Mouse (Mus musculus) spleen, adult 2 months (tissue): Measurements from ENCODE around the gene Gnl1. TPM values are rescaled to one million over a fixed set of nuclear protein-coding genes. Genes with fewer than 3 reads are reported as not detected.
"Not testable (repeated sequence)": the region's sequence is repeated elsewhere in the genome, so short reads cannot be mapped to it uniquely, and the experiment has no call there.

ENCODE experiments used
- DNase-seq, 2 experiments: peaks; one replicate each; pipeline versions ENCODE4 v3.0.0 to v3.0.0-alpha.2; 2012 to 2021; ENCODE audit warnings: low spot score in 2 of 2, low read depth in 1 of 2
- H3K27ac ChIP-seq: fragments of 200-500 bp; 2 replicates; pipeline ENCODE4 v1.5.1; 2012; ENCODE audit warnings: low read length, inconsistent platforms; ENCODE audit not compliant: insufficient read depth
- H3K27me3 ChIP-seq: fragments of 200-500 bp; 2 replicates; pipeline ENCODE4 v1.6.1; 2012; ENCODE audit warnings: mild to moderate bottlenecking, moderate library complexity, low read length, inconsistent platforms; ENCODE audit not compliant: control insufficient read depth, insufficient read depth
- H3K36me3 ChIP-seq: fragments of 200-500 bp; 2 replicates; pipeline ENCODE4 v1.6.1; 2012; ENCODE audit warnings: mild to moderate bottlenecking, low read length, inconsistent platforms; ENCODE audit not compliant: control insufficient read depth, insufficient read depth
- H3K4me1 ChIP-seq: fragments of 200-500 bp; 2 replicates; pipeline ENCODE4 v1.6.1; 2011; ENCODE audit warnings: inconsistent platforms; ENCODE audit not compliant: control insufficient read depth, insufficient read depth, insufficient read length
- H3K4me3 ChIP-seq: fragments of 200-500 bp; 2 replicates; pipeline ENCODE4 v1.5.1; 2011; ENCODE audit warnings: mild to moderate bottlenecking, inconsistent platforms; ENCODE audit not compliant: insufficient read depth, insufficient read length; ENCODE audit errors: extremely low read depth
- CTCF ChIP-seq: fragments of 200-500 bp; IDR thresholded peaks from 2 replicates; pipeline ENCODE4 v1.5.1; 2011; ENCODE audit warnings: mild to moderate bottlenecking, inconsistent platforms; ENCODE audit not compliant: insufficient read depth, insufficient read length, insufficient replicate concordance; ENCODE audit errors: extremely low read depth
- POLR2A ChIP-seq: fragments of 200-500 bp; IDR thresholded peaks from 2 replicates; pipeline ENCODE4 v1.6.1; 2011; ENCODE audit warnings: low read depth, low read length, inconsistent platforms
- WGBS: fragments of 180-500 bp; shearing (Covaris S2); methylation state at CpG from one replicate; pipeline ENCODE4 v1.1.7; 2018; 5-methylcytosine and 5-hydroxymethylcytosine counted together
- polyA plus RNA-seq: library from polyadenylated mRNA; depleted of rRNA; stranded (reverse); fragments of >200 nt; gene quantifications from 2 replicates; pipeline ENCODE4 v1.2.3, GENCODE M21; 2012

Gnl1 gene
- polyA plus RNA-seq, 1 experiment: 28.9 TPM

DNA sequence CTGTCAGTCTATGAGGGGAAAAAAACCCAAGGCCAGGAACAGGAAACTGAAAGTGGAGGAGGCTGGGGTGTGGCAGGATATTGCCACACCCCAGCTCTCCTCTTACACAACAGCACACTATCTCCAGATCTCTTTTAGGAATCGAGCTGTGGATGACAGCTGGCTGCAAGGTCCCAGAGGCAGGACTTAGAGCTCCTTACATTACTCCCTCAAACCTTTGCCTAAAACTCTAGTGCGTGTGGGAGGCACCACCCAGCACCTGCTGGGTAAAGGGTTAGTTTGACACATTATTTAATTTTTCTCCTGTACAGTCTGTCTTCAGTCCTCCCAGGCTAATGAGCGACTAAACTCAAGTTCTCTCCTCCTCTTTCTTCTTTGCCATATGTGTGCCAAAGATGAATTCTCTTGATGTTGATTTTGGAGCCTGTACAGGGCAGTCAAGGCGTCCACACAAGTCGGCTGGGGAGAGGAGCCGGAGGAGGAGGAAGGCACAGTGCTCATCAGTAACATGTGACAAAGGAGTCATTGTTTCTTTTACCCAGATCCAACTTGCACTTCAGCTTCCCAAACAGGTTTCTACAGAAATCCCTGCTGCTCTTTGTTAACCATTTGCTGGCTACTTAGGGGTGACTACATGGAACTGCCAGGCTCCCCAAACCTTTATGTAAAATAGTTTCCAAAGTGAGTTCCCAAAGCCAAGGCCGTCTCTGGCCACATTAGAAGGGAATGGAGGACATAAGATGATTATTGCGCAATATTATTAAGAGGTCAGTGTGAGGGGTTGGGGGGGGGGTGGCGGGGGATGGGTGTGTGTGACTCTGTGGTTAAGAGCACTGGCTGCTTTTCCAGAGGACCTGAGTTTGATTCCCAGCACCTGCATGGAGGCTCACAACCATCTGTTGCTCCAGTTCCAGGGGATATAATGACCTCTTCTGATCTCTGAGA is 44.3 kb downstream of the Gnl1 start:
- WGBS: 61% methylated on average over 9 of the region's 9 CpGs

DNA sequence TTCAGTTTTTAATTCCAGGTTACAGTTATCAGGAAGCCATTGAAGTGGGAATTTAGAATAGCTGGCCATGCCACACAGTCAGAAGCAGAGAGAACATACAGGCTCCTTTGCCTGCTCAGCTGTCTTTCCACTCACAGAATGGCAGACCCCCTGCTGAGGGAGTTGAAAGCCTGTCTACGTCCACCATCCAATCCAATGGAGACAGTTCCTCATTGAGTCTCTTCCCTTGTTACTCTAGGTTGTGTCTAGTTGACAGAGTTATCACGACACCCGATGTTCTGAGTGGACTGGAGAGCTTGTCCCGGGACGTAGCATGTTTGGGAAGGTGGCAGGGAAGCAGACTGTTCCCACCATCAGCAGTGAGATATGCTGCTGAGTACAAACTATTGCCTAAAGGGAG is 45.5 kb downstream of the Gnl1 start:
- Histone ChIP-seq H3K27ac (no peak overlapping the region), H3K27me3 (no peaks in the 10 kb centered on the region), H3K36me3 (peaks cover 5% of the 10 kb centered on the region), H3K4me3 (no peak overlapping the region), H3K4me1 (peaks cover 30% of the 10 kb centered on the region)
- TF ChIP-seq POLR2A (no peak), CTCF (no peak)
- DNase-seq: no peak
- WGBS: 88% methylated on average over 5 of the region's 5 CpGs

More for the DNA sequence above, 44.3 kb downstream of the Gnl1 start:
- Histone ChIP-seq H3K4me1 (peaks cover 29% of the 10 kb centered on the region), H3K27me3 (no peaks in the 10 kb centered on the region), H3K4me3 (no peak overlapping the region), H3K27ac (peak overlapping the region; percentile 90), H3K36me3 (no peaks in the 10 kb centered on the region)
- no peak; the same call in 1 of the 2 replicates for TF ChIP-seq POLR2A
- no peak for TF ChIP-seq CTCF
- DNase-seq: peak in 1 of 2 experiments; percentile 53

DNA sequence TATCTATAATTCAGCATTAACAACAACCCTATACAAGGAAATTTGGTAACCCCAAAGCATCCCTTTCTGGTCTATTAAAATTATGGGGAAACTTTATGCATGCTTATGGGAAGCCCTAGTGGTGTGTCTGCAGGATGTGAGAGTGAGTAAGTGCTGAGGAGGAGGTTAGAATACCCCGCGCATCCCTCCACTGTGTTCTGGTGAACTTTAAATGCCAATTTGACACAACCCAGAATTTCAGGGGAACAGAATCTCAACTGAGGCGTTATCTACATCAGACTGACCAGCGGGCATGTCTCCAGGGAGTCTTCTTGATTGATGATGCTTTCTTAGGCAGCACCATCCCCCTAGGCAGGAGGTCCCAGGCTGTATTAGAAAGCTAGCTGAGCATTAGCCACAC is 46.2 kb downstream of the Gnl1 start:
- H3K4me3 ChIP-seq: no peak overlapping the region
- 77% methylated on average over 4 of the region's 4 CpGs for WGBS
- no peaks in the 10 kb centered on the region for H3K27me3 ChIP-seq
- H3K27ac ChIP-seq: no peak overlapping the region
- peaks cover 34% of the 10 kb centered on the region for H3K4me1 ChIP-seq
- TF ChIP-seq CTCF (no peak), POLR2A (no peak)
- H3K36me3 ChIP-seq: peaks cover 7% of the 10 kb centered on the region
- DNase-seq: no peak

DNA sequence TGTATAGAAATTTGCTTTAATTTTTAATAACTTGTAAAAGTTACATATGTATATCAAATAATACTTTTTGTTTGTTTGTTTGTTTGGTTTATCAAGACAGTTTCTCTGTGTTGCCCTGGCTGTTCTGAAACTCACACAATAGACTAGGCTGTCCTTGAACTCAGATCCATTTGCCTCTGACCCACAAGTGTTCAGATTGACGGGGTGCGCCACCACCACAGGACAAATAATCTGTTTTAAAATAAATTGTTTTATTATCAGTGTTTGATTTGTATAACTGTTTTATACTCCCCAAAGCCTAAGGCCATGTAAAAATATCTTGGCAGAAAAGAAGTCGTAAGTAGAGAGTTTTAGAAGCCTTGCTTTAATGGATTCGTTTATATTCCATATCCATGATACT is 48.0 kb downstream of the Gnl1 start:
- no peak overlapping the region for H3K27ac ChIP-seq
- no peak overlapping the region for H3K4me3 ChIP-seq
- H3K4me1 ChIP-seq: peaks cover 27% of the 10 kb centered on the region
- H3K36me3 ChIP-seq: peaks cover 10% of the 10 kb centered on the region
- H3K27me3 ChIP-seq: no peaks in the 10 kb centered on the region
- no peak for DNase-seq
- TF ChIP-seq POLR2A (no peak), CTCF (no peak)
- 90% methylated on average over 4 of the region's 4 CpGs for WGBS

DNA sequence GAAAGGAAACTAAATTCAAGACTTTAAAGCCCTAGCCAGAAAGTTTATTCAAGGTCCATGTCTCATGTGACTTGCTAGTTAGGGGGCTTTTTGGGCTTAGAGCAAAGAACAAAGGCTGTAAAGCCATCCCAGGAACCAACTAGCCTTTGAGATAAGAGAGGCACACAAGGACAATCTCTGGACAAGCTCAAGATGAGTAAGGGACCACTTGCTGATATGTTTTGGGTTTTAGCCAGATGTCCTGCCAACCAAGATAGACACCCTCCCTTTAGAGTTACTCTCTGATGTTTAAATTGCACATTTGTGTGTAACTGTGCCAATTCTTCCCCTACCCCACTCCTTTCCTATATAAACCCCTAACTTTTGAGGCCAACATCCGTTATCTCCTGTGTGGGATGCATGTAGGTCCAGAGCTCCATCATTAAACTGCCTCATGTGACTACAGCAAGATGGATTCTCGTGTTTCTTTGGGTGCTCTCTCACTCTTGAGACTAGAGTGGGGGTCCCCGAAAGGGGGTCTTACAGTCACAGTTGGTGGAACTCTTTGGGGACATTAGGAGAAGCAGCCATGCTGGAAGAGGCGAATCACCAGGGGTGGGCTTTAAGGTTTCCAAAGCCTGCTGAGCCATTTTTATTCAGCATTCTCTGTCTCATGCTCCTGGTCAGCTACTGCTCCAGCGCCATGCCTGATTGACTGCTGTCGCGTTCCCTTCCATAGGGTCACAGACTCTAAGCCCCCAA is 49.4 kb downstream of the Gnl1 start:
- Histone ChIP-seq H3K4me1 (peaks cover 16% of the 10 kb centered on the region), H3K27me3 (no peaks in the 10 kb centered on the region), H3K27ac (no peak overlapping the region), H3K36me3 (peaks cover 10% of the 10 kb centered on the region), H3K4me3 (no peak overlapping the region)
- TF ChIP-seq POLR2A (no peak), CTCF (no peak)
- no peak for DNase-seq
- WGBS: 90% methylated on average over 7 of the region's 7 CpGs

DNA sequence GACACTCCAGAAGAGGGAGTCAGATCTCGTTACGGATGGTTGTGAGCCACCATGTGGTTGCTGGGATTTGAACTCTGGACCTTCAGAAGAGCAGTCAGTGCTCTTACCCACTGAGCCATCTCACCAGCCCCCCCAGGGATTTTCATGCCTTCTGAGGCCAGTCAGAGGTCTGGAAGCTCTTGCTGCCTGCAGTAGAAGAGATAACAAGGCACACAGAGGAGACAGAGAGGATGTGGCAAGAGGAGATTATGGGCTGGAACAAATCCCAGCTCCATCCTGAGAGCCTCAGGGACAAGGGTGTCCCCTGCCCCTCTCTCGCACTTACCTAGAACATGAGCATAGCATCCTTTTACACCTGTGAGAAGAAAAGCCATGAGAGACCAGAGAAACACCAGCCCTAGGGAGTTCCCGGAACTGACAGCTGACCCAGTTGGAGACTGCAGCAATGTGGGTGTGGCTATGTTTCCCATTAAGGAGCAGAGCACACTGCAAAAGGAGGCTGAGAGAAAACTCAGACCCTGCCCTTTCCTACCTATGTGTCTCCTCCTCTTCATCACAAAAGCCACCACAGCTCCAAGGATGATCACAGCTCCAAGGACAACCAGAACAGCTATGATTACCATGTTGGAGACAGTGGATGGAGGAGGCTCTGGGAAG is 50.5 kb downstream of the Gnl1 start:
- not testable (repeated sequence) for H3K27me3 ChIP-seq, H3K27ac ChIP-seq, H3K36me3 ChIP-seq, H3K4me3 ChIP-seq, DNase-seq
- peaks cover 12% of the 10 kb centered on the region; the same call in 1 of the 2 replicates for H3K4me1 ChIP-seq
- WGBS: 84% methylated on average over 4 of the region's 4 CpGs

DNA sequence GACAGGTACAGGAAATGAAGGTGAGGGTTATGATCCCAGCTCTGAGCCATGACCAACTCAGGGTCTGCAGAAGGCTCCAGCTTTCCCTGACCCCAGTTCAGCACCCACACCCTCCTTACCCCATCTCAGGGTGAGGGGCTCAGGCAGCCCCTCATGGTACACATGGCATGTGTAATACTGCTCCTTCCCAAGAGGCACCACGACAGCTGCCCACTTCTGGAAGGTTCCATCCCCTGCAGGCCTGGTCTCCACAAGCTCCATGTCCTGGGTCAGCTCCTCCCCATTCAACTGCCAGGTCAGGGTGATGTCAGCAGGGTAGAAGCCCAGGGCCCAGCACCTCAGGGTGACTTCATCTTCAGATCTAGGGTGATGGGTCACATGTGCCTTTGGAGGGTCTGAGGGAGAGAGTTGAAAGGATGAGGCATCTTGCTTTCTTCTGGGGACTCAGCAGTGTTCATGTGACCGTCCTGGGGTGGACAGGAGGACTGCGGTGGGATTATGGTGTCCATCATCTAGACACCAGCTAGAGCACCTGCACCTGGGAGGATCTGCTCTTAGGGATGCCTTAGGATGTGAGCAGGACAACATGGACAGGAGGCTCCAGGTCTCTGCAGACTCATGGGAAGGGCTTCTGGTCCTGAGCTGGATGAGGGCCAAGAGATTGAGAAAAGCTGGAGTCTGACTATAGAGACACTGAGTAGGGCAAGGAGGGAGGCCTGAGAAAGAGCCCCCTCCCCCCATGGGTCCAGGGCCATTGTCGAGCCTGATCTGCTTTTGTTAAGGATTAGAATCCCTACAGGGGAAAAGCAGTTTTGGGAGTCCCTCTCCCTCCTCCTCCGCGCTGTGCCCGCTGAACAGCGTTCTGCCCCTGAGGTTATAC is 51.3 kb downstream of the Gnl1 start:
- 72% methylated on average over 8 of the region's 8 CpGs for WGBS
- Histone ChIP-seq H3K27ac (peak overlapping the region; percentile 72), H3K4me3 (peak overlapping the region; percentile 61), H3K4me1 (peaks cover 12% of the 10 kb centered on the region; the same call in 1 of the 2 replicates)
- H3K27me3 ChIP-seq, DNase-seq, H3K36me3 ChIP-seq: not testable (repeated sequence)

DNA sequence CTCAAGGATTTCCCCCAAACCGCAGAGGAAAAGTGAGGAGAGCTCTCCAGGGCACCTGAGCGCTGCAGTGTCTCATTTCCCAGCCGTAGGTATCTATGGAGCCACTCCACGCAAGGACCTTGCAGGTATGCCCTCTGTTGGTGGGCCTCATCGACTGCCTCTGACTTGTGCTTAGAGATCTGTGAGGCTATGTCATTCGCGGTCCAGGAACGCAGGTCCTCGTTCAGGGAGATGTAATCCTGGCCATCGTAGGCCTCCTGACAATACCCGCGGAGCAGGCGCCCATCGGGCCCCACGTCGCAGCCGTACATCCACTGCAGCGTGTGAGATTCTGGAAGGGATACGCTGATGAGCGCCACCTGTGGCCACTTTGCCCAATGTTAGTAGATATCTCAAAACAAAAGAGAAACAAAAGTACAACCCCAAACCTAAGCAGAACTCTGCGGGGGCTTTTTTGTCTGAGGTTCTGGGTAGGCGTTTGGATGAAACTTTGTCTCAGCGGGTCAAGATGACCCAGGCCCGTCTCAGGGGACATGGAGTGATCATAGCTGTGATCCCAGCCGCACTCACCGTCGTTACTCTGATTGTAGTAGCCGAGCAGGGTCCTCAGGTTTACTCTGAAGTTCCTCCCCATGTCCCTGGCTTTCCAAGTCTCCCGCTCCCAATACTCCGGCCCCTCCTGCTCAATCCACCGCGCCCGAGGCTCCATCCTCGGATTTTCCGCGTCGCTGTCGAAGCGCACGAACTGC is 52.1 kb downstream of the Gnl1 start:
- H3K27ac ChIP-seq: peak overlapping the region; percentile 96
- peaks cover 12% of the 10 kb centered on the region; the same call in 1 of the 2 replicates for H3K4me1 ChIP-seq
- DNase-seq: peak in 1 of 2 experiments; percentile 49
- H3K36me3 ChIP-seq, H3K27me3 ChIP-seq: not testable (repeated sequence)
- under 1% methylated on average over 40 of the region's 40 CpGs for WGBS
- peak overlapping the region; percentile 94 for H3K4me3 ChIP-seq
